ENCODE assay signal across 9 mouse cellular contexts in genomic region chr15:57408498-57408897, GRCm38 (mm10).
A peak's percentile ranks its signal among the peaks of the same experiment; 100 is the strongest.
DNase-seq lines count a peak whose midpoint lies in the region; ATAC-seq and TF ChIP-seq lines count a peak whose summit lies in the region.
"Had no signal": no experiment of that assay in that cellular context is flagged by ENCODE, and none has a peak within 500 bp of the region (broad histone marks: within the 10 kb centered on the region; RNA-seq: fewer than 3 reads in every experiment).

No protein-coding gene starts in this region.

- H3K27ac ChIP-seq in cerebellum, adult 2 months (ENCODE audit: insufficient read depth, low read length), result no peak overlapping the region
- no peak overlapping the region for H3K27ac ChIP-seq in midbrain, embryonic 13.5 days
- H3K27ac ChIP-seq in midbrain, embryonic 10.5 days (replicated peaks), result no peak overlapping the region
- H3K27ac ChIP-seq in hindbrain, embryonic 15.5 days (replicated peaks), result no peak overlapping the region
- H3K27ac ChIP-seq: limb, embryonic 15.5 days had no signal

- H3K4me3 ChIP-seq in cerebellum, adult 2 months (replicated peaks; ENCODE audit: insufficient read depth, low read depth, low read length), result no peak overlapping the region
- H3K4me3 ChIP-seq in midbrain, embryonic 13.5 days (replicated peaks), result no peak overlapping the region
- H3K4me3 ChIP-seq in midbrain, embryonic 10.5 days, result no peak overlapping the region
- H3K4me3 ChIP-seq in hindbrain, embryonic 15.5 days, result no peak overlapping the region
- H3K4me3 ChIP-seq: limb, embryonic 15.5 days had no signal

- no peaks in the 10 kb centered on the region for H3K9me3 ChIP-seq in midbrain, embryonic 13.5 days
- no peaks in the 10 kb centered on the region for H3K9me3 ChIP-seq in midbrain, embryonic 10.5 days (replicated peaks)
- H3K9me3 ChIP-seq in hindbrain, embryonic 15.5 days, result no peaks in the 10 kb centered on the region
- H3K9me3 ChIP-seq: limb, embryonic 15.5 days had no signal

- H3K27me3 ChIP-seq in cerebellum, adult 2 months (ENCODE audit: control insufficient read depth, insufficient read depth, low read length), result no peaks in the 10 kb centered on the region
- H3K27me3 ChIP-seq in midbrain, embryonic 13.5 days, result no peaks in the 10 kb centered on the region
- H3K27me3 ChIP-seq in midbrain, embryonic 10.5 days (ENCODE audit: low read depth, poor library complexity, severe bottlenecking), result no peaks in the 10 kb centered on the region
- no peaks in the 10 kb centered on the region for H3K27me3 ChIP-seq in hindbrain, embryonic 15.5 days
- H3K27me3 ChIP-seq: limb, embryonic 15.5 days had no signal

- 50% methylated on average over 2 of the region's 2 CpGs for WGBS in cerebellum, adult 2 months
- 42% methylated on average over 2 of the region's 2 CpGs for WGBS in midbrain, embryonic 13.5 days
- WGBS in midbrain, embryonic 10.5 days, result 56% methylated on average over 2 of the region's 2 CpGs
- 40% methylated on average over 2 of the region's 2 CpGs for WGBS in hindbrain, embryonic 15.5 days

- H3K9ac ChIP-seq in midbrain, embryonic 13.5 days (replicated peaks), result no peak overlapping the region
- H3K9ac ChIP-seq in hindbrain, embryonic 15.5 days, result no peak overlapping the region
- H3K9ac ChIP-seq: limb, embryonic 15.5 days had no signal

- H3K4me2 ChIP-seq in midbrain, embryonic 13.5 days (replicated peaks), result no peak overlapping the region
- H3K4me2 ChIP-seq in hindbrain, embryonic 15.5 days, result no peak overlapping the region
- H3K4me2 ChIP-seq: limb, embryonic 15.5 days had no signal

- no peaks in the 10 kb centered on the region for H3K36me3 ChIP-seq in midbrain, embryonic 13.5 days
- H3K36me3 ChIP-seq in midbrain, embryonic 10.5 days, result no peaks in the 10 kb centered on the region
- H3K36me3 ChIP-seq in hindbrain, embryonic 15.5 days, result no peaks in the 10 kb centered on the region
- H3K36me3 ChIP-seq: limb, embryonic 15.5 days had no signal

- no peak for TF ChIP-seq POLR2A in cerebellum, adult 2 months (IDR thresholded peaks at IDR 0.05; ENCODE audit: borderline replicate concordance, insufficient read depth, low read length)

- peak; percentile 72 for ATAC-seq in midbrain, embryonic 13.5 days
- ATAC-seq in hindbrain, embryonic 15.5 days (ENCODE audit: low FRiP score, low read depth), result peak; percentile 72; the same call in 1 of the 2 replicates

- DNase-seq in cerebellum, adult 2 months, result peak in 1 of 2 experiments; percentile 1
- no peak for DNase-seq in cerebellum, adult 9-11 months
- DNase-seq in midbrain, embryonic 10.5 days (ENCODE audit: low spot score), result no peak
- DNase-seq in retina, embryonic 14.5 days (ENCODE audit: low spot score), result peak; percentile 75
- no peak for DNase-seq in adrenal gland, postnatal 25 days
- no peak for DNase-seq in ovary, adult 18-20 months (ENCODE audit: low spot score)

- no peaks in the 10 kb centered on the region for H3K4me1 ChIP-seq in cerebellum, adult 2 months (ENCODE audit: control insufficient read depth, insufficient read depth, low read length)
- H3K4me1 ChIP-seq in midbrain, embryonic 13.5 days (replicated peaks), result no peaks in the 10 kb centered on the region
- no peaks in the 10 kb centered on the region for H3K4me1 ChIP-seq in midbrain, embryonic 10.5 days
- H3K4me1 ChIP-seq in hindbrain, embryonic 15.5 days (replicated peaks), result no peaks in the 10 kb centered on the region
- H3K4me1 ChIP-seq: limb, embryonic 15.5 days had no signal

- TF ChIP-seq CTCF in cerebellum, adult 2 months (IDR thresholded peaks at IDR 0.05; ENCODE audit: borderline replicate concordance, insufficient read depth, low read depth, low read length), result peak; percentile 33; the same call in 1 of the 2 replicates
